Mouse (Mus musculus) spleen, adult 10 weeks (tissue): ENCODE results near the gene Prkg1. TPM values are rescaled to one million over a fixed set of nuclear protein-coding genes. Genes with fewer than 3 reads are reported as not detected.

Source experiments
- polyA plus RNA-seq: library from polyadenylated mRNA; stranded (reverse); fragments of 350-450 nt; fragmentation: Illumina TruSeq; extraction: RNeasy Lipid Tissue Mini Kit (QIAGEN cat#74804); gene quantifications from one replicate; pipeline ENCODE4 v1.2.3, GENCODE M21; 2015; ENCODE audit warnings: low replicate concordance; ENCODE audit not compliant: insufficient read depth

Prkg1 gene
- 1.6 TPM for polyA plus RNA-seq

GRCm38 (mm10) chr19:31764801-31765340 lies at the start of gene Prkg1:
Prkg1 (minus strand) TSS chr19:31765033.

GRCm38 (mm10) chr19:31082662-31083429 lies 682.0 kb downstream of the Prkg1 start, which contains the start of gene Cstf2t:
Cstf2t (plus strand) TSS chr19:31082837.

DNA sequence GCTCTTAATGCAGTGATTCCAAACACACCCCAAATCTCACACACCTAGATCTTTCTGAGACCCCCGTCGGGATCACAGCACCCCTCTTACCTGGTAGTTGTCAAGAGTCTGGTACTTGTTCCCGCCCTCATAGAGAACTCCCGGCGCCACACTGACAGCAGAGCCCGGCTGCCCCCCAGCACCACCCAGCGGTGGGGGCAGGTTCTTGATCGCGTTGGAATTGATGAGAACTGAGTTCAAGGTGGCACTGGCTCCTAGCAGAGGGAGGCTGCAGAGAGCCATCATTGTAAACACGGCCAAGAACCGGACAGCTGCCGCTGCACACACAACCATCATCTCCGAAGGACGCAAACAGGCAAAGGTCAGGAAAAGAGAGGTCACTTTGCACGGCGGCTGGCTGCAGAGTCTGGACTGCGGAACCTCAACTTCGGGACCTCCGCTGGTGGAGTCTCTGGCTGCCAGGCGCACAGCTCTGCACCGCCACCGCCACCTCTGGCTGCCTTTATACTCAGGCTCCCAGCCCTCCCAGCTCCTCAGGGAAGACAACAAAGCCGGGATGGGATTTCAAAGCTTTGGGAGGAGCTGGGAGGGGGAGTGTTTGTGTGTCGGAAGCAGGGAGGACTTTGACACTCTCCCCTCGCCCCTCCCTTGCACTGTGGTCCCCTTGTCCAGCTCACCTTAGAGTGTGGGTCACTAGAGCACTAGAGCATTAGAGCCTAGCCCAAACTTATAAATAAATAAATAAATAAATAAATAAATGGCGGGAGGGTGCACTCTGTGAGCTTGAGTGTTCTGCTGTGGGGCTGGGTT lies 1215.6 kb downstream of the Prkg1 start, which contains the start of gene Dkk1:
Gene Dkk1 (minus strand): TSS at position 622 of the 810 bp plus-strand sequence.

Other genes starting within 250 kb of the Prkg1 start
- gene A1cf, start 103.7 kb upstream of the Prkg1 start, polyA plus RNA-seq = not detected